Mouse (Mus musculus) lung, embryonic 14.5 days (tissue): Measurements from ENCODE around the gene Cox6b1. TPM values are rescaled to one million over a fixed set of nuclear protein-coding genes. Genes with fewer than 3 reads are reported as not detected.

Experiments used
- ATAC-seq: fragments of 200-750 bp; cut with Nextera tagmentation; 2 replicates; pipeline ENCODE4 v1.8.0; 2017; ENCODE audit warnings: mild to moderate bottlenecking, moderate TSS enrichment, moderate library complexity; ENCODE audit not compliant: insufficient read depth
- DNase-seq: peaks from one replicate; pipeline ENCODE4 v3.0.0-alpha.2; 2015
- H3K27ac ChIP-seq: fragments of 300-500 bp; sonication (generic); 2 replicates; pipeline ENCODE4 v1.5.1; 2014; ENCODE audit warnings: low read depth, mild to moderate bottlenecking, moderate library complexity
- H3K27me3 ChIP-seq: fragments of 300-500 bp; sonication (generic); 2 replicates; pipeline ENCODE4 v1.6.1; 2014; ENCODE audit warnings: low read length, control low read depth; ENCODE audit not compliant: insufficient read depth
- H3K36me3 ChIP-seq: fragments of 300-500 bp; sonication (generic); 2 replicates; pipeline ENCODE4 v1.6.1; 2014; ENCODE audit warnings: control low read depth; ENCODE audit not compliant: insufficient read depth
- H3K4me1 ChIP-seq: fragments of 300-500 bp; sonication (generic); 2 replicates; pipeline ENCODE4 v1.6.1; 2014; ENCODE audit warnings: antibody characterized with exemption, control low read depth; ENCODE audit not compliant: insufficient read depth
- H3K4me2 ChIP-seq: fragments of 300-500 bp; sonication (generic); 2 replicates; pipeline ENCODE4 v1.6.1; 2014; ENCODE audit warnings: mild to moderate bottlenecking
- H3K4me3 ChIP-seq: fragments of 300-500 bp; sonication (generic); 2 replicates; pipeline ENCODE4 v1.5.1; 2014; ENCODE audit warnings: low read depth, low read length
- H3K9ac ChIP-seq: fragments of 300-500 bp; sonication (generic); 2 replicates; pipeline ENCODE4 v1.6.1; 2014
- H3K9me3 ChIP-seq: fragments of 300-500 bp; sonication (generic); 2 replicates; pipeline ENCODE4 v1.6.1; 2016; ENCODE audit warnings: low read depth, low read length, control low read depth
- CTCF ChIP-seq: IDR thresholded peaks from 2 replicates; pipeline ENCODE4 v1.5.1; 2016; ENCODE audit warnings: antibody characterized with exemption, low read depth
- WGBS: fragments of 180-500 bp; shearing (Covaris S2); extraction: QIAGEN DNeasy Blood & Tissue Kit; methylation state at CpG from one replicate; pipeline ENCODE4 v1.1.7; 2014; 5-methylcytosine and 5-hydroxymethylcytosine counted together
- polyA plus RNA-seq: library from polyadenylated mRNA; unstranded; fragments of >200 nt; fragmentation: Nextera tagmentation; extraction: Ambion mirVana; gene quantifications from 2 replicates; pipeline ENCODE4 v1.2.1, GENCODE M21; 2014

Cox6b1 gene
- polyA plus RNA-seq, 1 experiment from 2014 or later: 855 TPM

DNA sequence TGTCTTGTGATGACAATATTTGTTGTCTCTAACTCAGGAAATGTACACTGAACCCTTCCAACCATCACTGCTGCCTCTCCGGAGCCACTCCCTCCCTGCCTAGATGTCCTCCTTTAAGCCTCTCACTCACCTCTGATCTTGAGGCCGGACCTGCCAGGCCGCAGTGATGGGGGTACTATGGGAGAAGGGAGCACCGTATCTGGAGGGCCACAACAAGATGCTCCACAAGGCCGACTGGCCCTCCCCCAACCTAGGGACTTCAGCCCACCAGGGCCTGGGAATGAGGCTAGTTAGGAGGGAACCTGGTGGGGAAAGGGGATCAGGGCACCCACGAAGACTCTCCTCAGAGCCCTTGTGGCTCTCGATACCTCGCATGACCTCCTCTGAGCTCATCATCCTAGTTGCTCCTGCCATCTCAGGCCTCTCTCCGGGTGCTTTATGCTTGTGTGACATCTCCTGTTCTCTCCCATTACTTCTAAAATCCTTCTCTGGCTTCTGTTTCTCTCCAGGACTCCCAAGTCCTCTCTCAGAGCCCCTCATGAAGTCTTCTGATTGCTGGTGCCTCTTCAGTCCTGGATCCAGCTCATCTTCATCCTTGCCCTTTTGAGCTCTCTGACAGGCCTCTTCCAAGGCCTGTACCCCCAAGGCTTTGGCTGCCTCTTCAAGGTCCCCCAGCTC lies 34.9 kb downstream of the Cox6b1 start:
- no peaks in the 10 kb centered on the region for H3K9me3 ChIP-seq
- WGBS: 80% methylated on average over 9 of the region's 9 CpGs
- H3K4me2 ChIP-seq: no peak overlapping the region
- H3K4me1 ChIP-seq: 0 out of 2 replicates have a peak, but pooled peaks cover 3% of the 10 kb centered on the region
- no peak overlapping the region for H3K9ac ChIP-seq
- DNase-seq (no peak), ATAC-seq (no peak)
- H3K27ac ChIP-seq: no peak overlapping the region
- peaks cover 7% of the 10 kb centered on the region for H3K36me3 ChIP-seq
- no peak for TF ChIP-seq CTCF
- H3K27me3 ChIP-seq: no peaks in the 10 kb centered on the region
- H3K4me3 ChIP-seq: no peak overlapping the region

DNA sequence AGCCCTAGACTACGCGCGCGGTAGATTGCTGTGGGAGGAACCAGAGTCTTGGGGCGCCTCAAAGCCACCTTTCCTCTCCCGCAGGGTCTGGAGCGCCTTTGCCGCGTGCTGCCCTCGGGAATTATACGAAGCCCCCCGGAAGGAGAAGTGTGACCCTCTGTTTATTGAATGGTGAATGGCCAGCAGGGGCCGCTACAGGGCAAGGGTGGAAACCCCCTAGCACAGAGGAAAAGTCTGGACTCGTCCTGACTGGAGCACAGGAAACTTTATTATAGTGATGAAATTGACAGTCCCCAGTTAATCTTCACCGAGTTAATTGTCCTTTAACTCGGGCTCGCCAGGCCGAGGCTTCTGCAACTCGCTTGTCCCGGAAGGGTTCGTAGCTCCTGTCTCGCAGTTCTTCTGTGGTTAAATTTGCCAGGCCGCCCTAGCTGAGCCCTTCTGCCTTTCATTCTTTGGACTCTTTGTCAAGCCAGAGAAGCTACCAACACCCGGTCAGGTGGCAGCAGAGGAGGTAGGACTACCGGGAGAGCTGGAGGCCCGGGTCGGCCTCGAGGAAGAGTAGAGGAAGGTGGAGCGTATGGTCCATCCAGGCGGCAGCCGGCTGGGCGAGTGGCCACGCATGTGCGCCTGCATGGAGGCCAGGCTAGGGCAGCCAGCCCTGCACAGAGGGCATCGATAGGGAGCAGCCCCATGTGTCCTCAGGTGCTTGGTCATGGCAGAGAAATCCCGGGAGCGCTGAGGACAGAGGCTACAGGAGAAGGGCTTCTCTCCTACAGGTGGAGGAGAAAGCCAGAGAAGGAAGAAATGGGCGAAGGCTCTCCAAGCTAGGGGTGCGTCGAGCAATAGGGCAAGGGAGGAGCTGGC lies 36.3 kb downstream of the Cox6b1 start:
- ATAC-seq (peak; percentile 67), DNase-seq (peak; percentile 96)
- peak overlapping the region; percentile 93 for H3K27ac ChIP-seq
- H3K4me2 ChIP-seq: peak overlapping the region; percentile 82
- H3K4me1 ChIP-seq: 0 out of 2 replicates have a peak, but pooled peaks cover 3% of the 10 kb centered on the region
- peak; percentile 95 for TF ChIP-seq CTCF
- peak overlapping the region; percentile 59 for H3K9ac ChIP-seq
- H3K27me3 ChIP-seq: no peaks in the 10 kb centered on the region
- peaks cover 21% of the 10 kb centered on the region for H3K36me3 ChIP-seq
- H3K4me3 ChIP-seq: peak overlapping the region; percentile 94
- WGBS: 25% methylated on average over 40 of the region's 40 CpGs
- no peaks in the 10 kb centered on the region for H3K9me3 ChIP-seq

DNA sequence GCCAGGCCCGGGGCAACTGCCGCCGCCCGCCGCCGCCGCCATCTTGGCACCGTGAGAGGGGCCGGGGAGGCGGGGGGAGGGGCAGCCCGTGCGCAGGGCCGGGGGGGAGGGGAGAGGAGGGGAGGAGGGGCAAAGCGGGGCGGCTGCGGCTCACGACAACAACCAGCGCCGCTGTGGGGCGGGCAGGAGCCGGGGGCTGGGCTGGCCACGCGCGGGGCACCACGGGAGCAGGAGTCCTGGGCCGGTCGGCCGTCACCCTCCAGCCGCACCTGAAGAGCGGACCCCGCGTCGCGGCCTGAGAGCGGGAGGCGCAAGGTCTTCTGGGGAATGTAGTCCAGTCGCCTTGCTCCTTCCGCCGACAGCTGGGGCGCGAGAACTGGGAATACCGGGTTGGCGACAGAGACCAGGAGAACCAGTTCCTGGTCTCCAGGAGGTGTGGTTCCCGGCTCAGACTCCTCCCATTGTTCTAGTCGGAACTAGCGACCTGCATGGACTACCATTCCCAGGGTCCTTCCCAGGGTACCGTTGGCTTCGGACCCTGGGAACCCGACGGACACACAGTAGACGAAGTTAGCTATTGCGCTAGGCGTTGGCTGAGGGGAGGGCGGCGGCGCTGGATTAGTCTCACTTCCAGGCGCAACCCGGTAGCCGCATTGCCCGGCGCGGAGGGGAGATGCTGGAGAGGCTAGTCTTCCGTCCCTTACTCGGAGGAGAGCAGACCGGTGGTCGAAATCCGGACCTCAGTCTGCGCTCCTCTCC lies 37.1 kb downstream of the Cox6b1 start, which contains the start of gene Kmt2b:
Gene Kmt2b, minus strand, starts transcription at position 51 of the 759 bp plus-strand sequence.
- no peak for TF ChIP-seq CTCF
- H3K27me3 ChIP-seq: no peaks in the 10 kb centered on the region
- under 1% methylated on average over 49 of the region's 68 CpGs for WGBS

DNA sequence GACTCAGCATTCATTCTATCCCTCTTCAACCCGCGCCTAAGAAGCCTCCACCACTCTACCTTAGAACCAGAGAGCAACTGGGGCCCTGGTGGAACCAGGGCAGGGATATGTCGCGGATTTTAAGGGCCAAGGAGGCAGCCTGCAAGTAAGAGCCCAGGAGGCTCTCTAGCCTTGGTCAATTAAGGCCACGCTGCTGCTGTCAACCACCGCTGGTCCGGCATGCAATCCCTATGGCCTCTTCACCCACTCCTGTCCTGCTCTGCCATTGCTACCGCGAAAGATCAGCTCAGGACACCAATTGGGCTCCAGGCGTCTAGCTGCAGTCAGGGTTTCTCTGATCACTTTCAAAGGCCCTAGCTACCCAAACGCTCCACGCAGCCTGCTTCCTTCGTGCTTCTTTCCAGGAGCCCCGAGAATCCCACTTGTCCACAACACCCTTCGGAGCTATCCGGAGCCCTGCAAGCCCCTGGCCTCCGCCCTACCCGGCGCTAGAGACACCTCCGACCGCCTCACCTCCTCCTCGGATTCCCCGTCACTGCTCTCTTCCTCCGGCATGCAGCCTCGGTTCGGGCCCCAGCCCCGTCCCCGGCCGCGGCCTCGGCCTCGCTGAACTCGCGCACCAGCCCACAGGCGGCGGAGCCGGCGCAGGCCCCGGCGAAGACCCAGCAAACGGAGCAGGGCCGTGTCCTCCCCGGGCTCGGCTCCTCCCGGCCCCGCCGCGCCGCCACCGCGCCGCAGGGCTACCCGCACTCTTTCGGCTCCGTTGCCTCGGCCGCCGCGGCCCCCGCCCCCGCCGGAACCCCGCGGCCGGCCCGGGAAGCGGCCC lies 37.9 kb downstream of the Cox6b1 start:
- peak; percentile 34 for DNase-seq
- H3K9me3 ChIP-seq: no peaks in the 10 kb centered on the region
- peak; percentile 24 for ATAC-seq
- H3K27me3 ChIP-seq: no peaks in the 10 kb centered on the region
- H3K4me3 ChIP-seq: peak overlapping the region; percentile 94
- H3K9ac ChIP-seq: peak overlapping the region; percentile 98
- peak overlapping the region; percentile 93 for H3K27ac ChIP-seq
- TF ChIP-seq CTCF: no peak
- H3K4me1 ChIP-seq: 0 out of 2 replicates have a peak, but pooled peaks cover 3% of the 10 kb centered on the region
- WGBS: under 1% methylated on average over 67 of the region's 67 CpGs
- peak overlapping the region; percentile 82 for H3K4me2 ChIP-seq
- peaks cover 38% of the 10 kb centered on the region for H3K36me3 ChIP-seq

More for the DNA sequence above, 37.1 kb downstream of the Cox6b1 start, which contains the start of gene Kmt2b:
- Histone ChIP-seq H3K4me1 (0 out of 2 replicates have a peak, but pooled peaks cover 3% of the 10 kb centered on the region), H3K9me3 (no peaks in the 10 kb centered on the region), H3K27ac (peak within 1 kb of the TSS; percentile 93), H3K9ac (peak within 1 kb of the TSS; percentile 98), H3K4me3 (peak within 1 kb of the TSS; percentile 94), H3K36me3 (peaks cover 30% of the 10 kb centered on the region), H3K4me2 (peak within 1 kb of the TSS; percentile 82)
- ATAC-seq: peak; percentile 97
- peak; percentile 98 for DNase-seq

DNA sequence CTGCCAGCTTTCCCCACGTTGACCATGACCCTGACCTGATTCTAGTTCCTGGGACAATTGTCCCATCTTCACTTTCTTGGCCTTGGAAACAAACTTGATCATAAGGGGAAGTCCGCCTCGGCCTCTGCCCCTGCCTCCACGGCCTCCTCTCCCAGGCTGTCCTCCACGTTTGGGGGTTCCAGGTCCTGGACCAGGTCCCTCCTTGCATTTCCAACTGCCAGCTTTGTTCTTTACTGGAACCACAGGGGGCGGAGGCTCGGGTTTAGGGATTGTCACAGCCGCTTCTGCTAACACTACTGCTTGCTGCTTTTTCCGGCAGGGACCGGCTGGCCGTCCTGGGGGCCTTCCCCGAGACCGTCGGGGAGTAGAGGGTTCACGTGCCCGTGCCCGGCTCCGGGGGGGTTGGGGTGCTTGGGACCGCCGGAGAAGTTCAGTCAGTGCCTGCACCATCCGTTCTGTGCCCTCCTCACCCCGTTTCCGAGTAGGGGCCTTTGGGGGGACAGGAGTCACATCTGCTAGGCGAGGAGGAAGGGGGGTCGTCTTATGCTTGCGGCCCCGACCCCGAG lies 39.4 kb downstream of the Cox6b1 start:
- peak overlapping the region; percentile 94; the same call in 1 of the 2 replicates for H3K4me3 ChIP-seq

More for the DNA sequence above, 39.4 kb downstream of the Cox6b1 start:
- Histone ChIP-seq H3K27ac (no peak overlapping the region), H3K36me3 (peaks cover 53% of the 10 kb centered on the region), H3K4me2 (peak overlapping the region; percentile 82), H3K4me1 (0 out of 2 replicates have a peak, but pooled peaks cover 3% of the 10 kb centered on the region), H3K9ac (no peak overlapping the region), H3K27me3 (no peaks in the 10 kb centered on the region), H3K9me3 (no peaks in the 10 kb centered on the region)
- 87% methylated on average over 28 of the region's 28 CpGs for WGBS
- no peak for DNase-seq
- ATAC-seq: no peak
- no peak for TF ChIP-seq CTCF
